Mouse (Mus musculus): Measurements from ENCODE around the gene Acadl. TPM values are rescaled to one million over a fixed set of nuclear protein-coding genes. Genes with fewer than 3 reads are reported as not detected.

Gene Acadl
- total and polyA plus RNA-seq, 3 experiments: 0.12 to 0.32 TPM; not detected in 1

- TF ChIP-seq NRF1 (IDR thresholded peaks at IDR 0.05; ENCODE audit: insufficient read depth, low read depth, low read length, poor library complexity, severe bottlenecking) (no peak), POLR2AphosphoS2 (IDR thresholded peaks at IDR 0.05; ENCODE audit: low read length) (no peak), ZMIZ1 (IDR thresholded peaks at IDR 0.05; ENCODE audit: low read depth, low read length) (no peak), USF1 (IDR thresholded peaks at IDR 0.05; ENCODE audit: low read depth, low read length) (peak; percentile 94), ETS1 (IDR thresholded peaks at IDR 0.05; ENCODE audit: low read depth, low read length) (peak; percentile 94), ZNF384 (IDR thresholded peaks at IDR 0.05; ENCODE audit: low read depth, low read length) (no peak), MAZ (IDR thresholded peaks at IDR 0.05; ENCODE audit: low read depth, low read length) (peak; percentile 82; the same call in 1 of the 2 replicates), RCOR1 (IDR thresholded peaks at IDR 0.05; ENCODE audit: low read depth, low read length) (peak; percentile 43; the same call in 1 of the 2 replicates)
Measured at GRCm38 (mm10) chr1:66815941-66816777, 46.9 kb downstream of the Acadl start (continued).

- no peaks in the 10 kb centered on the region for H3K27me3 ChIP-seq (ENCODE audit: control insufficient read depth in 1 of 2, insufficient read depth in 2 of 2, low read length in 2 of 2)
- peaks cover 3 to 7% of the 10 kb centered on the region in 2 experiments for H3K4me1 ChIP-seq (ENCODE audit: control insufficient read depth in 1 of 2, insufficient read depth in 2 of 2, low read length in 2 of 2)
- no peak for TF ChIP-seq MXI1 (IDR thresholded peaks at IDR 0.05; ENCODE audit: low read depth, low read length)
- TF ChIP-seq TCF12 (IDR thresholded peaks at IDR 0.05; ENCODE audit: low read depth, low read length): no peak
- TF ChIP-seq MEF2A (IDR thresholded peaks at IDR 0.05; ENCODE audit: extremely low read depth, insufficient replicate concordance, low read depth, low read length, poor library complexity, severe bottlenecking): no peak
- no peak for TF ChIP-seq HCFC1 (IDR thresholded peaks at IDR 0.05; ENCODE audit: low read depth, low read length)
- no peak for TF ChIP-seq NRF1 (IDR thresholded peaks at IDR 0.05; ENCODE audit: insufficient read depth, low read depth, low read length, poor library complexity, severe bottlenecking)
- no peak for TF ChIP-seq TBP (IDR thresholded peaks at IDR 0.05; ENCODE audit: low read depth, low read length)
- no peak for TF ChIP-seq ZNF384 (IDR thresholded peaks at IDR 0.05; ENCODE audit: low read depth, low read length)
- TF ChIP-seq ETS1 (IDR thresholded peaks at IDR 0.05; ENCODE audit: low read depth, low read length): no peak
- TF ChIP-seq MYB (IDR thresholded peaks at IDR 0.05; ENCODE audit: low read depth, low read length): no peak
- no peak for TF ChIP-seq SIN3A (IDR thresholded peaks at IDR 0.05; ENCODE audit: low read length)
- no peak for TF ChIP-seq GABPA (IDR thresholded peaks at IDR 0.05; ENCODE audit: low read depth, low read length)
- no peak for TF ChIP-seq RAD21 (IDR thresholded peaks at IDR 0.05; ENCODE audit: low read depth, low read length)
- no peak for TF ChIP-seq TAL1 (IDR thresholded peaks at IDR 0.05; ENCODE audit: low read length)
- no peak for TF ChIP-seq BHLHE40 (IDR thresholded peaks at IDR 0.05; ENCODE audit: borderline replicate concordance, low read depth, low read length)
- no peak for TF ChIP-seq POLR2AphosphoS2 (IDR thresholded peaks at IDR 0.05; ENCODE audit: low read length)
- TF ChIP-seq USF1 (IDR thresholded peaks at IDR 0.05; ENCODE audit: low read depth, low read length): no peak
- no peak for TF ChIP-seq MAZ (IDR thresholded peaks at IDR 0.05; ENCODE audit: low read depth, low read length)
- TF ChIP-seq E2F4 (IDR thresholded peaks at IDR 0.05; ENCODE audit: borderline replicate concordance, low read depth, low read length): no peak
- no peak for TF ChIP-seq ELF1 (IDR thresholded peaks at IDR 0.05; ENCODE audit: low read depth, low read length)
- H3K27ac ChIP-seq (ENCODE audit: control insufficient read depth, low read depth, low read length): no peak overlapping the region
- no peaks in the 10 kb centered on the region for H3K9me3 ChIP-seq (replicated peaks; ENCODE audit: insufficient read depth, low read length)
- H3K36me3 ChIP-seq (ENCODE audit: control insufficient read depth in 1 of 2, insufficient read depth in 2 of 2, low read length in 2 of 2): peaks cover 0 to 9% of the 10 kb centered on the region in 2 experiments; a peak in 2 of 4 replicates
- H3K79me2 ChIP-seq (ENCODE audit: control insufficient read depth, insufficient read depth, low read length, poor library complexity): peaks cover 5% of the 10 kb centered on the region; the same call in 1 of the 2 replicates
- no peak overlapping the region for H3K9ac ChIP-seq (ENCODE audit: control insufficient read depth, low read depth, low read length, poor library complexity, severe bottlenecking)
- H3K4me3 ChIP-seq (ENCODE audit: control insufficient read depth in 1 of 2, insufficient read depth in 1 of 2, low read depth in 2 of 2, low read length in 2 of 2): no peak overlapping the region
- no peak for DNase-seq (ENCODE audit: low read depth, low spot score)
Measured at GRCm38 (mm10) chr1:66814756-66815155, 48.3 kb downstream of the Acadl start.
